Mouse (Mus musculus) liver, embryonic 16.5 days (tissue): ENCODE data around the gene Tmem52b. TPM values are rescaled to one million over a fixed set of nuclear protein-coding genes. Genes with fewer than 3 reads are reported as not detected.

ENCODE experiments used
- ATAC-seq: fragments of 200-750 bp; cut with Nextera tagmentation; 2 replicates; pipeline ENCODE4 v1.8.0; 2017; ENCODE audit warnings: low read depth, mild to moderate bottlenecking, moderate number of reproducible peaks, moderate library complexity
- H3K27ac ChIP-seq: fragments of 300-500 bp; sonication (generic); 2 replicates; pipeline ENCODE4 v1.5.1; 2014; ENCODE audit warnings: mild to moderate bottlenecking, low read length
- H3K27me3 ChIP-seq: fragments of 300-500 bp; sonication (generic); 2 replicates; pipeline ENCODE4 v1.6.1; 2014; ENCODE audit warnings: low read depth, low read length, mixed read lengths; ENCODE audit not compliant: control insufficient read depth, insufficient read depth
- H3K36me3 ChIP-seq: fragments of 300-500 bp; sonication (generic); 2 replicates; pipeline ENCODE4 v1.6.1; 2014; ENCODE audit warnings: mild to moderate bottlenecking; ENCODE audit not compliant: control insufficient read depth, insufficient read depth
- H3K4me1 ChIP-seq: fragments of 300-500 bp; sonication (generic); 2 replicates; pipeline ENCODE4 v1.6.1; 2014; ENCODE audit warnings: low read depth, low read length, mixed read lengths; ENCODE audit not compliant: control insufficient read depth
- H3K4me2 ChIP-seq: fragments of 300-500 bp; sonication (generic); 2 replicates; pipeline ENCODE4 v1.6.1; 2014; ENCODE audit warnings: low read depth, low read length, mixed read lengths
- H3K4me3 ChIP-seq: fragments of 300-500 bp; sonication (generic); 2 replicates; pipeline ENCODE4 v1.5.1; 2014; ENCODE audit warnings: low read depth, mild to moderate bottlenecking, low read length
- H3K9ac ChIP-seq: fragments of 300-500 bp; sonication (generic); 2 replicates; pipeline ENCODE4 v1.6.1; 2014; ENCODE audit warnings: low read depth, low read length
- H3K9me3 ChIP-seq: fragments of 300-500 bp; sonication (generic); replicated peaks from 2 replicates; pipeline ENCODE4 v1.6.1; 2016; ENCODE audit warnings: low read length; ENCODE audit not compliant: control insufficient read depth
- WGBS: fragments of 180-500 bp; shearing (Covaris S2); extraction: QIAGEN DNeasy Blood & Tissue Kit; methylation state at CpG from one replicate; pipeline ENCODE4 v1.1.7; 2014; ENCODE audit not compliant: insufficient replicate concordance; 5-methylcytosine and 5-hydroxymethylcytosine counted together
- polyA plus RNA-seq: library from polyadenylated mRNA; unstranded; fragments of >200 nt; fragmentation: Nextera tagmentation; extraction: Ambion mirVana; gene quantifications from 2 replicates; pipeline ENCODE4 v1.2.1, GENCODE M21; 2015

Gene Tmem52b
- polyA plus RNA-seq, 1 experiment from 2014 or later, result not detected

DNA sequence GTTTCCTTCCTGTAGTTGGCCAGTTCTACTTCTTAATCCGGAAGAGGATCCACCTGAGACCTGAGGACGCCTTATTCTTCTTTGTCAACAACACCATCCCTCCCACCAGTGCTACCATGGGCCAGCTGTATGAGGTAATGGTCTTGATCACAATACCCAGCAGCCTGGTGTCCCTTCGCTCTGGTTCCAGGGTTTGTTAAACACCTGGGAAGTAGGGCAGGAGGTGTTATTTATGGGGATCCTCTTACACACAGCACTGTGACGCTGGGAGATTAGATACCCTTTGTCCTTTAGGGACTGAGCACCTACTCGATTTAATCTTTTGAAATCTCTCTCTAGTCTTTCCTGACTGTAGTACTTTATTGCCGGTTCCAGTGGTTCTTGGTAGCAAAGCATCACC lies 26.2 kb downstream of the Tmem52b start:
- ATAC-seq, result no peak
- H3K9ac ChIP-seq, result no peak overlapping the region
- H3K36me3 ChIP-seq, result peaks cover 24% of the 10 kb centered on the region
- no peak overlapping the region for H3K27ac ChIP-seq
- H3K9me3 ChIP-seq, result no peaks in the 10 kb centered on the region
- no peaks in the 10 kb centered on the region for H3K27me3 ChIP-seq
- H3K4me1 ChIP-seq, result peaks cover 17% of the 10 kb centered on the region
- WGBS, result 81% methylated on average over 6 of the region's 6 CpGs
- no peak overlapping the region for H3K4me2 ChIP-seq
- H3K4me3 ChIP-seq, result no peak overlapping the region

DNA sequence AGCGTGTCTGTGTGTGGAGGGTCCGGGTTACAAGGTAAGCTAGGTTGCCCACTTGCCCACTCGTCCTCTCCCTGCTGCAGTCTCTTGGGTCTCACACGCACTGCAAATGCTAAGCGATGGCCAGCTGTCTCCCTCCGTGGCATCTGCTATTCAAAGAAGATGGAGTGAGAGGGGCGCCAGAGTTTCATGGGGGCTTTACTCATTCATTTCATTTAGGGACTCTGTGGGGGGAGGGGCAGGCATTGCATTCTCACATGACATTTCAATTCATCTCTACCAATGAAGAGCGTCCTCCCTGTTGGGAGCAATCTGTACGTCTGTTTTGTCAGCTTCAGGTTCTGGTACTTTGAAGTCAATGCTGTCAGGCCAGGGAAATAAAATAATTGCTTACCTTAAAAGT lies 29.6 kb downstream of the Tmem52b start:
- H3K27ac ChIP-seq, result no peak overlapping the region
- no peak for ATAC-seq
- no peak overlapping the region for H3K9ac ChIP-seq
- H3K27me3 ChIP-seq, result no peaks in the 10 kb centered on the region
- H3K4me1 ChIP-seq, result no peaks in the 10 kb centered on the region
- no peak overlapping the region for H3K4me2 ChIP-seq
- H3K4me3 ChIP-seq, result no peak overlapping the region
- peaks cover 24% of the 10 kb centered on the region for H3K36me3 ChIP-seq
- 83% methylated on average over 9 of the region's 9 CpGs for WGBS
- H3K9me3 ChIP-seq, result no peaks in the 10 kb centered on the region

GRCm38 (mm10) chr6:129542540-129542939 lies 30.2 kb downstream of the Tmem52b start:
- H3K9ac ChIP-seq, result no peak overlapping the region
- WGBS, result 77% methylated on average over 3 of the region's 3 CpGs
- no peak for ATAC-seq
- H3K4me2 ChIP-seq, result no peak overlapping the region
- H3K27ac ChIP-seq, result no peak overlapping the region
- H3K4me1 ChIP-seq, result no peaks in the 10 kb centered on the region
- H3K36me3 ChIP-seq, result peaks cover 24% of the 10 kb centered on the region
- no peaks in the 10 kb centered on the region for H3K27me3 ChIP-seq
- no peaks in the 10 kb centered on the region for H3K9me3 ChIP-seq
- H3K4me3 ChIP-seq, result no peak overlapping the region

DNA sequence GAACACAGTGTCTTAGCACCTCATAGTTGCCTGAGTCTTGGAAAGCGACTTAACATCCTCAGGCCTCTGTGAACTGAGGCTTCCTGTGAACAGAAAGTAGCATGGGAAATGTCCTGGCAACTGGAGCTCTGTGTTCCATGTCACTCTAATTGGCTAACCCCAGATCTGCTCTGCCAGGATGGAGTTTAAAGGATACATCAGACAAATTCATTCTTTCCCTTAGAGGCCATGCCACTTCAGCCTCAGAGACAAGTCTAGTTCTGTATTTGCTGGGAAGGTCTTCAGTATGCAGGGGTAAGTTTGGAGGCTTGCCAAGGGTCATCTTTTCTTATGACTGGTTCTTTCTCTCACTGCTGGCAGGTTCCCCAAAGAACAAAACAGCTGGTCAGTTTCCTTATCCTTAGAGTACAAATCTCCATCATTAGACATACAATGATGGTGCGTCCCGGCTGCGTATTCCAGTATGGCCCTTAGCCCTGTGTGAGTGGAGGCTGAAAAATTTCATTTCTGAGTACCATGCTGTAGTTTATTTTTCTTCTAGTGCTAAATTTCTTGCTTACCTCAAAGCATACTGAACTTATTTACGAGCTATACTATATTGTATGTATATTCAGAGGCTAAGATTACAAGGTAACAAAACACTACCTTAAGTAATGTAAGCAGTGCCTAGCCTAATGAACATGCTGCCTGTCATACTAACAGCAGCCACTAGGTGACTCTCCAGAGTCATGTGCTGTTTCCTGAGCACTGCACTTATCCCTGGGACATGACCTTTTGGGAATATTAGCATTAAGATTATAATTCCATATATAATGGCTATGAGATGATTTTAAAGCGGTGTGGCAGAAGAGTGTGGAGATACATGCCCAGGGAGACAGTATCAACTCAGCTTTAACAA lies 31.6 kb downstream of the Tmem52b start:
- Histone ChIP-seq H3K9ac (no peak overlapping the region), H3K36me3 (peaks cover 18% of the 10 kb centered on the region), H3K4me3 (no peak overlapping the region), H3K4me2 (no peak overlapping the region), H3K27me3 (no peaks in the 10 kb centered on the region), H3K4me1 (no peaks in the 10 kb centered on the region), H3K9me3 (no peaks in the 10 kb centered on the region), H3K27ac (no peak overlapping the region)
- WGBS, result 66% methylated on average over 6 of the region's 6 CpGs
- peak; percentile 65 for ATAC-seq

GRCm38 (mm10) chr6:129547277-129547676 lies 34.9 kb downstream of the Tmem52b start:
- Histone ChIP-seq H3K4me1 (no peaks in the 10 kb centered on the region), H3K4me3 (no peak overlapping the region), H3K27me3 (no peaks in the 10 kb centered on the region), H3K4me2 (no peak overlapping the region), H3K9me3 (no peaks in the 10 kb centered on the region), H3K9ac (no peak overlapping the region), H3K27ac (no peak overlapping the region), H3K36me3 (no peaks in the 10 kb centered on the region)
- ATAC-seq, result no peak
- 65% methylated on average over 2 of the region's 2 CpGs for WGBS

- H3K27me3 ChIP-seq, result no peaks in the 10 kb centered on the region
- H3K9me3 ChIP-seq, result no peaks in the 10 kb centered on the region
- H3K9ac ChIP-seq, result no peak overlapping the region
- no peaks in the 10 kb centered on the region for H3K4me1 ChIP-seq
- 24% methylated on average over 3 of the region's 3 CpGs for WGBS
- no peak overlapping the region for H3K27ac ChIP-seq
- no peak for ATAC-seq
- H3K4me3 ChIP-seq, result no peak overlapping the region
- no peak overlapping the region for H3K4me2 ChIP-seq
- H3K36me3 ChIP-seq, result no peaks in the 10 kb centered on the region
These were observed 35.7 kb downstream of the Tmem52b start for GRCm38 (mm10) chr6:129548009-129548408.

GRCm38 (mm10) chr6:129557298-129558023 lies 45.1 kb downstream of the Tmem52b start:
- Histone ChIP-seq H3K9ac (no peak overlapping the region), H3K27me3 (no peaks in the 10 kb centered on the region), H3K4me1 (peaks cover 9% of the 10 kb centered on the region; the same call in 1 of the 2 replicates), H3K36me3 (no peaks in the 10 kb centered on the region), H3K4me2 (no peak overlapping the region), H3K4me3 (no peak overlapping the region), H3K9me3 (no peaks in the 10 kb centered on the region), H3K27ac (no peak overlapping the region)
- ATAC-seq, result peak; percentile 82

GRCm38 (mm10) chr6:129558946-129559640 lies 46.7 kb downstream of the Tmem52b start:
- Histone ChIP-seq H3K4me2 (no peak overlapping the region), H3K9me3 (no peaks in the 10 kb centered on the region), H3K27me3 (no peaks in the 10 kb centered on the region), H3K27ac (no peak overlapping the region), H3K9ac (no peak overlapping the region), H3K4me1 (peaks cover 9% of the 10 kb centered on the region; the same call in 1 of the 2 replicates), H3K4me3 (no peak overlapping the region), H3K36me3 (no peaks in the 10 kb centered on the region)
- WGBS, result 8% methylated on average over 12 of the region's 12 CpGs
- peak; percentile 57 for ATAC-seq
